Mouse (Mus musculus) neural tube, embryonic 11.5 days (tissue): Measurements from ENCODE around the gene Gpa33. TPM values are rescaled to one million over a fixed set of nuclear protein-coding genes. Genes with fewer than 3 reads are reported as not detected.

ENCODE experiments used
- ATAC-seq: fragments of 200-750 bp; cut with Nextera tagmentation; 2 replicates; pipeline ENCODE4 v1.8.0; 2017; ENCODE audit warnings: moderate number of reproducible peaks, mild to moderate bottlenecking, moderate TSS enrichment, moderate library complexity; ENCODE audit not compliant: insufficient read depth, low FRiP score, low TSS enrichment
- DNase-seq: peaks from one replicate; pipeline ENCODE4 v3.0.0-alpha.2; 2015; ENCODE audit warnings: low spot score
- H3K27ac ChIP-seq: fragments of 300-500 bp; sonication (generic); 2 replicates; pipeline ENCODE4 v1.5.1; 2014; ENCODE audit warnings: low read depth, mild to moderate bottlenecking, low read length
- H3K27me3 ChIP-seq: fragments of 300-500 bp; sonication (generic); 2 replicates; pipeline ENCODE4 v1.6.1; 2014; ENCODE audit warnings: mild to moderate bottlenecking, low read length, mixed read lengths; ENCODE audit not compliant: control insufficient read depth, insufficient read depth
- H3K36me3 ChIP-seq: fragments of 300-500 bp; sonication (generic); 2 replicates; pipeline ENCODE4 v1.6.1; 2014; ENCODE audit warnings: mild to moderate bottlenecking, low read length, moderate library complexity, mixed read lengths; ENCODE audit not compliant: control insufficient read depth, insufficient read depth
- H3K4me1 ChIP-seq: fragments of 300-500 bp; sonication (generic); 2 replicates; pipeline ENCODE4 v1.6.1; 2014; ENCODE audit warnings: low read length, mixed read lengths; ENCODE audit not compliant: control insufficient read depth, insufficient read depth
- H3K4me2 ChIP-seq: fragments of 300-500 bp; sonication (generic); 2 replicates; pipeline ENCODE4 v1.6.1; 2014; ENCODE audit warnings: low read depth, mild to moderate bottlenecking, moderate library complexity
- H3K4me3 ChIP-seq: fragments of 300-500 bp; sonication (generic); 2 replicates; pipeline ENCODE4 v1.5.1; 2014; ENCODE audit warnings: low read depth, low read length
- H3K9ac ChIP-seq: fragments of 300-500 bp; sonication (generic); 2 replicates; pipeline ENCODE4 v1.6.1; 2014; ENCODE audit warnings: mild to moderate bottlenecking, low read length
- H3K9me3 ChIP-seq: fragments of 300-500 bp; sonication (generic); 2 replicates; pipeline ENCODE4 v1.6.1; 2016; ENCODE audit warnings: low read length; ENCODE audit not compliant: control insufficient read depth
- WGBS: fragments of 180-500 bp; shearing (Covaris S2); extraction: QIAGEN DNeasy Blood & Tissue Kit; methylation state at CpG from one replicate; pipeline ENCODE4 v1.1.7; 2014; 5-methylcytosine and 5-hydroxymethylcytosine counted together
- polyA plus RNA-seq: library from polyadenylated mRNA; unstranded; fragments of >200 nt; fragmentation: Nextera tagmentation; extraction: Ambion mirVana; gene quantifications from 2 replicates; pipeline ENCODE4 v1.2.1, GENCODE M21; 2014

The Gpa33 gene
- polyA plus RNA-seq, 1 experiment from 2014 or later = 0.21 TPM

- H3K27ac ChIP-seq = no peak overlapping the region
- 89% methylated on average over 6 of the region's 6 CpGs for WGBS
- H3K36me3 ChIP-seq = no peaks in the 10 kb centered on the region
- H3K9ac ChIP-seq = no peak overlapping the region
- no peaks in the 10 kb centered on the region for H3K9me3 ChIP-seq
- ATAC-seq (no peak), DNase-seq (no peak)
- H3K4me1 ChIP-seq = peaks cover 2% of the 10 kb centered on the region; the same call in 1 of the 2 replicates
- no peak overlapping the region for H3K4me2 ChIP-seq
- no peaks in the 10 kb centered on the region for H3K27me3 ChIP-seq
- H3K4me3 ChIP-seq = no peak overlapping the region
These were observed 3.7 kb upstream of the Gpa33 start for GRCm38 (mm10) chr1:166126290-166126689.

GRCm38 (mm10) chr1:166126795-166127194 is 3.2 kb upstream of the Gpa33 start:
- H3K9ac ChIP-seq = no peak overlapping the region
- H3K36me3 ChIP-seq = no peaks in the 10 kb centered on the region
- ATAC-seq (no peak), DNase-seq (no peak)
- no peak overlapping the region for H3K4me2 ChIP-seq
- no peaks in the 10 kb centered on the region for H3K9me3 ChIP-seq
- WGBS = 61% methylated on average over 9 of the region's 9 CpGs
- no peak overlapping the region for H3K4me3 ChIP-seq
- peaks cover 7% of the 10 kb centered on the region for H3K4me1 ChIP-seq
- H3K27me3 ChIP-seq = no peaks in the 10 kb centered on the region
- no peak overlapping the region for H3K27ac ChIP-seq

- no peak within 1 kb of the TSS for H3K9ac ChIP-seq
- H3K27me3 ChIP-seq = no peaks in the 10 kb centered on the region
- ATAC-seq (no peak), DNase-seq (no peak)
- peaks cover 12% of the 10 kb centered on the region for H3K4me1 ChIP-seq
- no peaks in the 10 kb centered on the region for H3K36me3 ChIP-seq
- no peaks in the 10 kb centered on the region for H3K9me3 ChIP-seq
- H3K27ac ChIP-seq = no peak within 1 kb of the TSS
- H3K4me2 ChIP-seq = peak within 1 kb of the TSS; percentile 14; the same call in 1 of the 2 replicates
- no peak within 1 kb of the TSS for H3K4me3 ChIP-seq
- 57% methylated on average over 4 of the region's 4 CpGs for WGBS
These were observed 2.3 kb upstream of the Gpa33 start, which contains the start of gene Dusp27 for GRCm38 (mm10) chr1:166127719-166128118. Gene Dusp27, minus strand, starts transcription at chr1:166127922.

- no peak for ATAC-seq
- H3K36me3 ChIP-seq = no peaks in the 10 kb centered on the region
- H3K27me3 ChIP-seq = no peaks in the 10 kb centered on the region
- H3K4me1 ChIP-seq = peaks cover 12% of the 10 kb centered on the region
- no peak for DNase-seq
- no peak overlapping the region for H3K4me2 ChIP-seq
- H3K9me3 ChIP-seq = no peaks in the 10 kb centered on the region
- H3K9ac ChIP-seq = no peak overlapping the region
- H3K27ac ChIP-seq = no peak overlapping the region
- WGBS = 91% methylated on average over 5 of the region's 5 CpGs
- no peak overlapping the region for H3K4me3 ChIP-seq
These were observed 1.5 kb upstream of the Gpa33 start for GRCm38 (mm10) chr1:166128551-166128950.

- Histone ChIP-seq H3K9ac (no peak overlapping the region), H3K4me2 (no peak overlapping the region), H3K36me3 (no peaks in the 10 kb centered on the region), H3K4me1 (peaks cover 10% of the 10 kb centered on the region), H3K9me3 (no peaks in the 10 kb centered on the region), H3K27ac (no peak overlapping the region), H3K4me3 (no peak overlapping the region), H3K27me3 (no peaks in the 10 kb centered on the region)
- ATAC-seq (no peak), DNase-seq (no peak)
- WGBS = 54% methylated on average over 4 of the region's 4 CpGs
These were observed 2.3 kb downstream of the Gpa33 start for GRCm38 (mm10) chr1:166132367-166132766.

- ATAC-seq (no peak), DNase-seq (no peak)
- no peak overlapping the region for H3K4me3 ChIP-seq
- no peak overlapping the region for H3K4me2 ChIP-seq
- no peak overlapping the region for H3K9ac ChIP-seq
- no peaks in the 10 kb centered on the region for H3K9me3 ChIP-seq
- peaks cover 18% of the 10 kb centered on the region for H3K4me1 ChIP-seq
- no peaks in the 10 kb centered on the region for H3K36me3 ChIP-seq
- 43% methylated on average over 5 of the region's 5 CpGs for WGBS
- H3K27me3 ChIP-seq = no peaks in the 10 kb centered on the region
- H3K27ac ChIP-seq = no peak overlapping the region
These were observed 5.2 kb downstream of the Gpa33 start for GRCm38 (mm10) chr1:166135091-166135740.

GRCm38 (mm10) chr1:166137244-166137938 is 7.4 kb downstream of the Gpa33 start:
- no peak overlapping the region for H3K27ac ChIP-seq

GRCm38 (mm10) chr1:166138136-166138535 is 8.1 kb downstream of the Gpa33 start:
- Histone ChIP-seq H3K9me3 (no peaks in the 10 kb centered on the region), H3K36me3 (no peaks in the 10 kb centered on the region), H3K27ac (no peak overlapping the region), H3K4me1 (peaks cover 8% of the 10 kb centered on the region; the same call in 1 of the 2 replicates), H3K9ac (no peak overlapping the region), H3K27me3 (no peaks in the 10 kb centered on the region), H3K4me2 (no peak overlapping the region), H3K4me3 (no peak overlapping the region)
- ATAC-seq (no peak), DNase-seq (no peak)
- WGBS = 63% methylated on average over 13 of the region's 13 CpGs

More at GRCm38 (mm10) chr1:166137244-166137938, 7.4 kb downstream of the Gpa33 start:
- H3K9ac ChIP-seq = no peak overlapping the region
- DNase-seq = no peak
- no peak overlapping the region for H3K4me2 ChIP-seq
- H3K36me3 ChIP-seq = no peaks in the 10 kb centered on the region
- no peaks in the 10 kb centered on the region for H3K9me3 ChIP-seq
- WGBS = 77% methylated on average over 7 of the region's 7 CpGs
- H3K4me1 ChIP-seq = peaks cover 8% of the 10 kb centered on the region; the same call in 1 of the 2 replicates
- H3K27me3 ChIP-seq = no peaks in the 10 kb centered on the region
- no peak overlapping the region for H3K4me3 ChIP-seq
- no peak for ATAC-seq

- Histone ChIP-seq H3K27ac (no peak overlapping the region), H3K4me2 (no peak overlapping the region), H3K4me3 (no peak overlapping the region), H3K27me3 (no peaks in the 10 kb centered on the region), H3K36me3 (no peaks in the 10 kb centered on the region), H3K4me1 (peaks cover 8% of the 10 kb centered on the region; the same call in 1 of the 2 replicates), H3K9me3 (no peaks in the 10 kb centered on the region), H3K9ac (no peak overlapping the region)
- DNase-seq (no peak), ATAC-seq (no peak)
- 87% methylated on average over 3 of the region's 3 CpGs for WGBS
These were observed 9.1 kb downstream of the Gpa33 start for GRCm38 (mm10) chr1:166139113-166139512.
